Mouse (Mus musculus): ENCODE measurements at regions not wholly inside any gene's neighbourhood (a gene's known extent, or its start where the extent isn't known, plus 50 kb on each side); places are given as distances from the start of the nearest gene placed in this dataset.
"Not testable (repeated sequence)": the region's sequence is repeated elsewhere in the genome, so short reads cannot be mapped to it uniquely, and the experiment has no call there.

- Histone ChIP-seq H3K4me1 (ENCODE audit: control insufficient read depth, insufficient read depth, insufficient read length, low read length) (peaks cover 3% of the 10 kb centered on the region; the same call in 1 of the 2 replicates), H3K27me3 (ENCODE audit: control insufficient read depth, insufficient read depth, low read length) (no peaks in the 10 kb centered on the region), H3K36me3 (ENCODE audit: control insufficient read depth, insufficient read depth, low read length) (no peaks in the 10 kb centered on the region), H3K4me3 (ENCODE audit: low read depth, low read length) (no peak overlapping the region), H3K27ac (ENCODE audit: insufficient read depth, low read depth, low read length) (no peak overlapping the region)
- no peak for TF ChIP-seq POLR2A (IDR thresholded peaks at IDR 0.05; ENCODE audit: low read depth, low read length)
- TF ChIP-seq CTCF (IDR thresholded peaks at IDR 0.05; ENCODE audit: extremely low read depth, insufficient read length, insufficient replicate concordance, low read depth, low read length) = no peak
Measured at GRCm38 (mm10) chr8:86255431-86255830, 325.1 kb downstream of the Abcc12 start.

GRCm38 (mm10) chr8:86254680-86255079 is 325.8 kb downstream of the Abcc12 start:
- Histone ChIP-seq H3K36me3 (ENCODE audit: control insufficient read depth, insufficient read depth, low read length) (no peaks in the 10 kb centered on the region), H3K4me3 (ENCODE audit: low read depth, low read length) (no peak overlapping the region), H3K27me3 (ENCODE audit: control insufficient read depth, insufficient read depth, low read length) (no peaks in the 10 kb centered on the region), H3K27ac (ENCODE audit: insufficient read depth, low read depth, low read length) (no peak overlapping the region), H3K4me1 (ENCODE audit: control insufficient read depth, insufficient read depth, insufficient read length, low read length) (peaks cover 3% of the 10 kb centered on the region; the same call in 1 of the 2 replicates)
- no peak for TF ChIP-seq CTCF (IDR thresholded peaks at IDR 0.05; ENCODE audit: extremely low read depth, insufficient read length, insufficient replicate concordance, low read depth, low read length)
- no peak for TF ChIP-seq POLR2A (IDR thresholded peaks at IDR 0.05; ENCODE audit: low read depth, low read length)
- WGBS = 33% methylated on average over 1 of the region's 1 CpGs

- H3K36me3 ChIP-seq (ENCODE audit: control insufficient read depth, insufficient read depth, low read length) = no peaks in the 10 kb centered on the region
- H3K4me1 ChIP-seq (ENCODE audit: control insufficient read depth, insufficient read depth, insufficient read length, low read length) = peaks cover 3% of the 10 kb centered on the region; the same call in 1 of the 2 replicates
- no peak overlapping the region for H3K27ac ChIP-seq (ENCODE audit: insufficient read depth, low read depth, low read length)
- H3K27me3 ChIP-seq (ENCODE audit: control insufficient read depth, insufficient read depth, low read length) = no peaks in the 10 kb centered on the region
- H3K4me3 ChIP-seq (ENCODE audit: low read depth, low read length) = no peak overlapping the region
- no peak for TF ChIP-seq CTCF (IDR thresholded peaks at IDR 0.05; ENCODE audit: extremely low read depth, insufficient read length, insufficient replicate concordance, low read depth, low read length)
- WGBS = 21% methylated on average over 4 of the region's 4 CpGs
Measured at GRCm38 (mm10) chr8:86252696-86253355, 327.7 kb downstream of the Abcc12 start.

GRCm38 (mm10) chr8:86234696-86235095 is 345.8 kb downstream of the Abcc12 start:
- H3K4me1 ChIP-seq (ENCODE audit: control insufficient read depth, insufficient read depth, insufficient read length, low read length) = no peaks in the 10 kb centered on the region
- TF ChIP-seq POLR2A (IDR thresholded peaks at IDR 0.05; ENCODE audit: low read depth, low read length) (no peak), CTCF (IDR thresholded peaks at IDR 0.05; ENCODE audit: extremely low read depth, insufficient read length, insufficient replicate concordance, low read depth, low read length) (no peak)
- 82% methylated on average over 4 of the region's 4 CpGs for WGBS
- H3K4me3 ChIP-seq (ENCODE audit: low read depth, low read length) = no peak overlapping the region
- no peak overlapping the region for H3K27ac ChIP-seq (ENCODE audit: insufficient read depth, low read depth, low read length)
- H3K27me3 ChIP-seq (ENCODE audit: control insufficient read depth, insufficient read depth, low read length) = no peaks in the 10 kb centered on the region
- no peaks in the 10 kb centered on the region for H3K36me3 ChIP-seq (ENCODE audit: control insufficient read depth, insufficient read depth, low read length)

GRCm38 (mm10) chr8:86231994-86232393 is 348.5 kb downstream of the Abcc12 start:
- H3K4me1 ChIP-seq (ENCODE audit: control insufficient read depth, insufficient read depth, insufficient read length, low read length); H3K36me3 ChIP-seq (ENCODE audit: control insufficient read depth, insufficient read depth, low read length); H3K27ac ChIP-seq (ENCODE audit: insufficient read depth, low read depth, low read length); H3K4me3 ChIP-seq (ENCODE audit: low read depth, low read length); H3K27me3 ChIP-seq (ENCODE audit: control insufficient read depth, insufficient read depth, low read length): not testable (repeated sequence)
- peak; percentile 12; the same call in 1 of the 2 replicates for TF ChIP-seq CTCF (IDR thresholded peaks at IDR 0.05; ENCODE audit: extremely low read depth, insufficient read length, insufficient replicate concordance, low read depth, low read length)
- 76% methylated on average over 6 of the region's 6 CpGs for WGBS

GRCm38 (mm10) chr8:86224851-86225250 is 355.6 kb downstream of the Abcc12 start:
- 36% methylated on average over 4 of the region's 4 CpGs for WGBS
- no peak overlapping the region for H3K27ac ChIP-seq (ENCODE audit: insufficient read depth, low read depth, low read length)
- no peaks in the 10 kb centered on the region for H3K27me3 ChIP-seq (ENCODE audit: control insufficient read depth, insufficient read depth, low read length)
- no peak overlapping the region for H3K4me3 ChIP-seq (ENCODE audit: low read depth, low read length)
- H3K4me1 ChIP-seq (ENCODE audit: control insufficient read depth, insufficient read depth, insufficient read length, low read length) = no peaks in the 10 kb centered on the region
- no peaks in the 10 kb centered on the region for H3K36me3 ChIP-seq (ENCODE audit: control insufficient read depth, insufficient read depth, low read length)
- no peak for TF ChIP-seq CTCF (IDR thresholded peaks at IDR 0.05; ENCODE audit: extremely low read depth, insufficient read length, insufficient replicate concordance, low read depth, low read length)

- no peak overlapping the region for H3K27ac ChIP-seq (ENCODE audit: insufficient read depth, low read depth, low read length)
- no peaks in the 10 kb centered on the region for H3K4me1 ChIP-seq (ENCODE audit: control insufficient read depth, insufficient read depth, insufficient read length, low read length)
- TF ChIP-seq POLR2A (IDR thresholded peaks at IDR 0.05; ENCODE audit: low read depth, low read length) (no peak), CTCF (IDR thresholded peaks at IDR 0.05; ENCODE audit: extremely low read depth, insufficient read length, insufficient replicate concordance, low read depth, low read length) (no peak)
- WGBS = 89% methylated on average over 7 of the region's 7 CpGs
- H3K36me3 ChIP-seq (ENCODE audit: control insufficient read depth, insufficient read depth, low read length) = no peaks in the 10 kb centered on the region
- H3K27me3 ChIP-seq (ENCODE audit: control insufficient read depth, insufficient read depth, low read length) = no peaks in the 10 kb centered on the region
- H3K4me3 ChIP-seq (ENCODE audit: low read depth, low read length) = no peak overlapping the region
Measured at GRCm38 (mm10) chr8:86222715-86223114, 357.8 kb downstream of the Abcc12 start.

Data from small intestine, adult 2 months (tissue).